Mouse (Mus musculus) midbrain, embryonic 11.5 days (tissue): ENCODE results near the gene Sel1l3. TPM values are rescaled to one million over a fixed set of nuclear protein-coding genes. Genes with fewer than 3 reads are reported as not detected.

ENCODE experiments used
- ATAC-seq: fragments of 200-750 bp; cut with Nextera tagmentation; 2 replicates; pipeline ENCODE4 v1.8.0; 2017; ENCODE audit warnings: moderate TSS enrichment, moderate library complexity; ENCODE audit not compliant: low FRiP score
- DNase-seq: peaks from one replicate; pipeline ENCODE4 v3.0.0; 2015; ENCODE audit warnings: low spot score; ENCODE audit errors: missing footprints
- H3K27ac ChIP-seq: fragments of 300-500 bp; sonication (generic); 2 replicates; pipeline ENCODE4 v1.5.1; 2014; ENCODE audit warnings: low read depth, low read length
- H3K27me3 ChIP-seq: fragments of 300-500 bp; sonication (generic); 2 replicates; pipeline ENCODE4 v1.6.1; 2014; ENCODE audit warnings: mild to moderate bottlenecking, low read length, moderate library complexity, mixed read lengths; ENCODE audit not compliant: control insufficient read depth, insufficient read depth
- H3K36me3 ChIP-seq: fragments of 300-500 bp; sonication (generic); 2 replicates; pipeline ENCODE4 v1.6.1; 2014; ENCODE audit warnings: mild to moderate bottlenecking, low read length, moderate library complexity, mixed read lengths; ENCODE audit not compliant: control insufficient read depth, insufficient read depth
- H3K4me1 ChIP-seq: fragments of 300-500 bp; sonication (generic); 2 replicates; pipeline ENCODE4 v1.6.1; 2014; ENCODE audit warnings: low read length; ENCODE audit not compliant: control insufficient read depth, insufficient read depth
- H3K4me2 ChIP-seq: fragments of 300-500 bp; sonication (generic); 2 replicates; pipeline ENCODE4 v1.6.1; 2014; ENCODE audit warnings: mild to moderate bottlenecking, moderate library complexity
- H3K4me3 ChIP-seq: fragments of 300-500 bp; sonication (generic); 2 replicates; pipeline ENCODE4 v1.5.1; 2014; ENCODE audit warnings: low read depth, low read length
- H3K9ac ChIP-seq: fragments of 300-500 bp; sonication (generic); 2 replicates; pipeline ENCODE4 v1.6.1; 2014; ENCODE audit warnings: low read length
- H3K9me3 ChIP-seq: fragments of 300-500 bp; sonication (generic); 2 replicates; pipeline ENCODE4 v1.6.1; 2016; ENCODE audit warnings: low read length; ENCODE audit not compliant: control insufficient read depth
- WGBS: fragments of 180-500 bp; shearing (Covaris S2); extraction: QIAGEN DNeasy Blood & Tissue Kit; methylation state at CpG from one replicate; pipeline ENCODE4 v1.1.7; 2014; 5-methylcytosine and 5-hydroxymethylcytosine counted together
- polyA plus RNA-seq: library from polyadenylated mRNA; unstranded; fragments of >200 nt; fragmentation: Nextera tagmentation; extraction: Ambion mirVana; gene quantifications from 2 replicates; pipeline ENCODE4 v1.2.1, GENCODE M21; 2014

Sel1l3 gene
- polyA plus RNA-seq, 1 experiment from 2014 or later: 1.4 TPM

DNA sequence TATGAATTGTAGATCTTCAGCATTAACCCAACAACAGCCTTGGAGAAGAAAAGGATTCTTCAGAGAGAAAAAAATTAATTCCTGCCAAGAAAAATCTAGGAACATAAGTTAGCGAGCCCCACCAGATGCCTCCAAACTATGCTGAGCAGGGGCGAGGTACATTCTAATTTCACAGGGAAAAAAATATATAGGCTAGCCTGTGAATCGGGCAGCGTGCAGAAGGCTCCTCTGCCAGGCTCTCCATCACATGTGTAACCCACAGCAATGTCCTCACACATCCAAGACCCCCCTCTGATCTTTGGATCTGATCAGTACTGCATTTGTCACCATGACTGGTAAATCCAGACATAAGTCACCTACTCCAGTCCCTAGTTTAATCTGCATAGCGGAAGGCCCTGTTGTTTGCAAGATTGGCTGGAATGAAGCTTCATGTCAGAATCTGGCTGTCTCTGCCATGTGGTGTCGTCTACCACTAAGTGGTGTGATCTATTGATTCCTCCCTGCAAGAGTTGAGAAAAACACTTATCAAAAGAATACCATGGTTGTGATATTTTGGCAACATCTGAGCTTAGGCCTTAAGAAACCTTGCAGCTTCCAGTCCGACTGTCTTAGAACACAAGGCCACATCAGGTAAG is 29.3 kb upstream of the Sel1l3 start:
- Histone ChIP-seq H3K9me3 (no peaks in the 10 kb centered on the region), H3K9ac (no peak overlapping the region), H3K36me3 (no peaks in the 10 kb centered on the region), H3K4me1 (no peaks in the 10 kb centered on the region), H3K4me3 (no peak overlapping the region), H3K27me3 (no peaks in the 10 kb centered on the region), H3K4me2 (no peak overlapping the region), H3K27ac (no peak overlapping the region)
- ATAC-seq (no peak), DNase-seq (no peak)
- WGBS: 89% methylated on average over 7 of the region's 7 CpGs

DNA sequence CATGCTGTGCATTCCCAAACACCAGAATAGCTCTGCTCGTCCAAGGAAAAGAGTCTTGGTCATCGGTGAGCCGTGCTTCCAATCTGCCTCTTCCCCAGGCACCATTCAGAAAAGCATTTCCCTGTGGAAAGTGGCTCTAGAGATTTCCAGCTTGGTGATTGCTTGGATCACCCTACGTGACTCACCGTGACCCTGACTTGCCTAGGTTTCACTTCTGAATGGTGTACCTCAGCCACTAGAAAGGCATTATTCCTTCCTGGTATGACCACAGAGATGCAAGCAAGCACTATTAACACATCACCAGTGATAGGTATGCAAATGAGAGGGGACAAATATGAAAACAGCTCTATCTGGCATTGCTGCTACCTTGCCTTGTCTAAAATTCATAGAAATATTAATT is 28.2 kb upstream of the Sel1l3 start:
- H3K27ac ChIP-seq: no peak overlapping the region
- no peaks in the 10 kb centered on the region for H3K27me3 ChIP-seq
- H3K4me1 ChIP-seq: no peaks in the 10 kb centered on the region
- no peak overlapping the region for H3K9ac ChIP-seq
- no peaks in the 10 kb centered on the region for H3K36me3 ChIP-seq
- H3K4me2 ChIP-seq: no peak overlapping the region
- H3K4me3 ChIP-seq: no peak overlapping the region
- no peak for ATAC-seq
- WGBS: 90% methylated on average over 5 of the region's 5 CpGs
- no peaks in the 10 kb centered on the region for H3K9me3 ChIP-seq
- no peak for DNase-seq

DNA sequence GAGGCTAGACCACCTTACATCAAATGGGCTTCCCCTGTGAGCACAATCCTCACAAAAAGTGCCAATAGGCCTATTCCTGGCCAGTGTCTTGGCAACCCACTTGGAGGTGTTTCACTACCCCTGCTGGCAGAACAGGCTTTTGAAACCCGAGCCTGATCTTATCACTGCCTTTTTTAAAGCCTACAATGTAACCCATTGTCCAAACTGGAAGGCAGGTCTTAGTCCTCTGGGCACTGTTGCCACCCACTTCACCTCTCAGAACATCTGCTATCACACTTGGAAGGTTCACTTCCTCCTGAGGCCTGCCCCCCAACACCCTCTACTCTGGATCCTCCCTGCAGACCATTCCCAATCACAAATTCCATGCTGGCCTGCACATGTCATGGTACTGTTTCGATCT is 27.4 kb upstream of the Sel1l3 start:
- no peak for DNase-seq
- no peaks in the 10 kb centered on the region for H3K9me3 ChIP-seq
- H3K4me1 ChIP-seq: no peaks in the 10 kb centered on the region
- H3K36me3 ChIP-seq: no peaks in the 10 kb centered on the region
- no peak overlapping the region for H3K4me3 ChIP-seq
- no peak overlapping the region for H3K27ac ChIP-seq
- WGBS: 49% methylated on average over 2 of the region's 2 CpGs
- no peaks in the 10 kb centered on the region for H3K27me3 ChIP-seq
- no peak overlapping the region for H3K4me2 ChIP-seq
- ATAC-seq: no peak
- no peak overlapping the region for H3K9ac ChIP-seq

DNA sequence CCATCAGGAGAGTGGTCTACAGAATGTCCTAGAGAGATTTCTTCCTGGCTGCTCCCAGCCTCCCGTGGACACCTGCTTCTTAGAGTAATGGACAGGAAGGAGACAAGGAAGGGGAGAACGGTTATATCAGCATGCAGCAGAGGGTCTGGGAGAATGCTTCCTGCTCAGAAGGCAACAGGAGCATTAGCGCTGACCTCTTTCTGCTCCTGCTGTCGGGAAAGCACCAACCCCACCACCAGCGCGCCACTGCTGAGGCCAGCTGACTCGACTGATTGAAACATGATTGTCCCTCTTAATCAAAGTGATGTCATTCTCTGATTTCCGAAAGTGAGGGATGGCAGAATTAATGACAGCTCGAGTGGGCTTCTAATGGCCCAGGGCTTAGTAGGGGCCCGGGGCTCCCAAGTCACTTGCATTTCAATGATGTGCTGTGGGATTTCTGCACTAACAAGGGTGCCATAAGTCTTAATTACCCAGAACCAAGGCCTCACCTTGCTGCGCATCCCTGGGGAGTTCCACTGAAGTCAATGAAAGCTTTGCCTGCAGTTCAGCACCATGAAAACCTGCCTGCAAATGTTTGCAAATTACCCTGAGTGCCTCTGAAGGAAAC is 26.2 kb upstream of the Sel1l3 start:
- 66% methylated on average over 11 of the region's 11 CpGs for WGBS

DNA sequence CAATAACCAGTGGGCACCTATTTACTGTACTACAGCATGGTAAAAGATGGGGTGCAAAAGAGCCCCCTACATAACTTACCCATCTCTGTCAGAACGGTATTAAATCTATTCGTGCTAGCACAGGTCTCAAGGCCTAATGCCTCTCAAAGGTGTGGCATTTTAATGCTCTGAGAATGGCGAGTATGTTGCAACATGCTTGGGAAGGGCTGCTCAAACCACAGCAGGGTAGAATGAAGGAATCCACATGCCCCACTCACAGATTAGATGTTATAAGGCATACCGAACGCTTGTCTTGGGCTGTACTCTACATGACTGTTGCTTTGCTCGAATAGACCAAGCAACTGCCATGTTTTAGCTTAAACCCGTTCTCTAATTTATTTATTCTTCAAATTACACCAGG is 25.5 kb upstream of the Sel1l3 start:
- no peak overlapping the region for H3K4me3 ChIP-seq
- WGBS: 90% methylated on average over 7 of the region's 7 CpGs
- peaks cover 4% of the 10 kb centered on the region; the same call in 1 of the 2 replicates for H3K4me1 ChIP-seq
- ATAC-seq (no peak), DNase-seq (no peak)
- H3K27ac ChIP-seq: no peak overlapping the region
- H3K9ac ChIP-seq: no peak overlapping the region
- no peak overlapping the region for H3K4me2 ChIP-seq
- no peaks in the 10 kb centered on the region for H3K27me3 ChIP-seq
- no peaks in the 10 kb centered on the region for H3K36me3 ChIP-seq
- H3K9me3 ChIP-seq: no peaks in the 10 kb centered on the region

More for the DNA sequence above, 26.2 kb upstream of the Sel1l3 start:
- Histone ChIP-seq H3K36me3 (no peaks in the 10 kb centered on the region), H3K9ac (no peak overlapping the region), H3K4me2 (no peak overlapping the region), H3K27me3 (no peaks in the 10 kb centered on the region), H3K27ac (no peak overlapping the region), H3K4me1 (peaks cover 4% of the 10 kb centered on the region; the same call in 1 of the 2 replicates), H3K4me3 (no peak overlapping the region), H3K9me3 (no peaks in the 10 kb centered on the region)
- DNase-seq (no peak), ATAC-seq (no peak)

DNA sequence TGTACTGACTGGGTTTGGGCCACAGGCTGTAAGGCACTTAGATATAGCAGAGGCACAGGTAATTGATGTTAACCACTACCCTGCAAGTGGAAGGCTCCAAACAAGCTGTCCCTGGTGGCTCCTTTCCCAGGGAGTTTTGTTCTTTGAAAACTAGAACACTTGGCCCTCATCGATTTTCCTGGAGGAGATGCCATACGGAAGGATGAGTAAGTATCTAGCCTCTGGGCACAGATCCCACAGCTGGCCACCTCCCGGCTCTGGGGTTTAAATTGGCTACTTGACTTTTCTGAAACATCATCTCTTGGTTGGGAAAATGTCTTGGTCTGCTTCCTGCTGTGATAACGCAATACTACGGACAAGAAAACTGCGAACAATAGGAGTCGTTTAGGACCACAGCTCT is 25.0 kb upstream of the Sel1l3 start:
- H3K4me3 ChIP-seq: no peak overlapping the region
- H3K4me2 ChIP-seq: no peak overlapping the region
- no peak overlapping the region for H3K9ac ChIP-seq
- DNase-seq (no peak), ATAC-seq (no peak)
- no peaks in the 10 kb centered on the region for H3K36me3 ChIP-seq
- peaks cover 4% of the 10 kb centered on the region; the same call in 1 of the 2 replicates for H3K4me1 ChIP-seq
- WGBS: 92% methylated on average over 7 of the region's 7 CpGs
- H3K27me3 ChIP-seq: no peaks in the 10 kb centered on the region
- no peaks in the 10 kb centered on the region for H3K9me3 ChIP-seq
- H3K27ac ChIP-seq: no peak overlapping the region

DNA sequence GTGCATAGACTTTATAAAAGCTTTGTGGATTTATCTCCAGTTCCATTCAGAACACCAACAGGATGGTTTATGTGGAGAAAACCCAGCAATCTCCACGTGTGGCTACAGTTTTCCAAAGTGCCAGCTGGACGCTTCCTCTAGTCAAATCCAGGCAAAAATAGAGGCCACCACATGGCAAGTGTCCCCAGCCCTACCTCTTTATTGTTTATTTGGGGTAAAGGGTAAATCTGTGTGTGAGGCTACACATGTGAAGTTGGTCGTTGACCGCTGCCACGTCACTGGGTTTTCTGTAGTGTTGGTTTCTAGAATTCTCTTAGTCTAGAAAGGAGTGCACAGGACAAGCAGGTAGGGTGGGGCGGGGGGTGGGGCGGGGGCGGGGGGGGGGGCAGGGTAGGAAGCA is 23.0 kb upstream of the Sel1l3 start:
- DNase-seq (no peak), ATAC-seq (no peak)
- Histone ChIP-seq H3K4me1 (peaks cover 4% of the 10 kb centered on the region; the same call in 1 of the 2 replicates), H3K27ac (no peak overlapping the region), H3K27me3 (no peaks in the 10 kb centered on the region), H3K4me3 (no peak overlapping the region), H3K9me3 (no peaks in the 10 kb centered on the region), H3K4me2 (no peak overlapping the region), H3K9ac (no peak overlapping the region), H3K36me3 (no peaks in the 10 kb centered on the region)
- WGBS: 84% methylated on average over 7 of the region's 8 CpGs

DNA sequence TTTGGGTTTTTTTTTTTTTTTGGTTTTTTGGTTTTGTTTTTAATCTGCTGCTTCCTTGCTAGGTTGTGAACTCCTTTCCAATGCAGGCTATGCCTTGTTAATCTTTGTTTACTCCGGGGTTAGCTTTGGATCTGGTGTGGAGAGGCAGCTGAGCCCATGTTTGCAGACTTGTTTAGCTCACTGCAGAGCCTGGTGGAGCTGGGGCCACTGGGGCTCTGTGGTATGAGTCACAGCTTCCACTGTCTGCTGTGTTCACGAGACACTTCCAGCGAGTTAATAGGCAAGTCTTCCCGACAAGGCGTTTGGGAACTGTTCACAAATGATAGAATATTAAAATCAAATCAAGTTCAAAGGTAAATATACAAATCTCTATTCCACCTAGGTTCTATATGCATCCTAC is 22.4 kb upstream of the Sel1l3 start:
- WGBS: 42% methylated on average over 5 of the region's 5 CpGs
- Histone ChIP-seq H3K27ac (no peak overlapping the region), H3K36me3 (no peaks in the 10 kb centered on the region)

DNA sequence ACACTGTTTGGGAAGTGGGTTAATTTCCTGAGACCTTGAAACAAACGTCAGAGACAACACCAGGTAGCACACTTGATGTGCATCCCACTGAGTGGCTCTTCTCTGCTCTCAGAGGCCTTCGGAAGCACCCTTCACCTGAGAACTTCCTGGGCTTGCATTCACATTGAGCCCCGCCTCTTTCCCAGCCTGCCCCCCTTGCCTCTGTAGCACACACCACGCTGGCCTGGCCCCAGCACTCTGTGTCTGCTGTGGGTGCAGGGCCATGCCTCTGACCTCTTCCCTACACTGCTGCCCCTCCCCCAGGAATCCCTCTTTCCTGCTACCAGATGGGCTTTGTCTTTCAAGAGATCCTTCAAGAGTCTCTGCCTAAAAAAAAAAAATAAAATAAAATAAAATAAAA is 21.8 kb upstream of the Sel1l3 start:
- H3K27me3 ChIP-seq: no peaks in the 10 kb centered on the region
- H3K27ac ChIP-seq: no peak overlapping the region
- 20% methylated on average over 4 of the region's 4 CpGs for WGBS
- H3K4me1 ChIP-seq: peaks cover 4% of the 10 kb centered on the region; the same call in 1 of the 2 replicates
- H3K4me2 ChIP-seq: no peak overlapping the region
- DNase-seq: peak; percentile 78
- H3K4me3 ChIP-seq: no peak overlapping the region
- H3K36me3 ChIP-seq: no peaks in the 10 kb centered on the region
- no peaks in the 10 kb centered on the region for H3K9me3 ChIP-seq
- peak; percentile 66 for ATAC-seq
- no peak overlapping the region for H3K9ac ChIP-seq

More for the DNA sequence above, 22.4 kb upstream of the Sel1l3 start:
- no peak overlapping the region for H3K9ac ChIP-seq
- H3K4me1 ChIP-seq: peaks cover 4% of the 10 kb centered on the region; the same call in 1 of the 2 replicates
- H3K4me2 ChIP-seq: no peak overlapping the region
- no peaks in the 10 kb centered on the region for H3K27me3 ChIP-seq
- no peak overlapping the region for H3K4me3 ChIP-seq
- ATAC-seq (peak; percentile 47; the same call in 1 of the 2 replicates), DNase-seq (no peak)
- no peaks in the 10 kb centered on the region for H3K9me3 ChIP-seq
